Mouse (Mus musculus) kidney, embryonic 16.5 days (tissue): Measurements from ENCODE around the gene Mcm2. TPM values are rescaled to one million over a fixed set of nuclear protein-coding genes. Genes with fewer than 3 reads are reported as not detected.

Experiments
- ATAC-seq: fragments of 200-750 bp; cut with Nextera tagmentation; 2 replicates; pipeline ENCODE4 v1.8.0; 2017; ENCODE audit warnings: moderate TSS enrichment; ENCODE audit not compliant: low FRiP score, low TSS enrichment
- H3K27ac ChIP-seq: fragments of 300-500 bp; sonication (generic); 2 replicates; pipeline ENCODE4 v1.5.1; 2014; ENCODE audit warnings: low read length
- H3K27me3 ChIP-seq: fragments of 300-500 bp; sonication (generic); 2 replicates; pipeline ENCODE4 v1.6.1; 2014; ENCODE audit warnings: low read length, control low read depth, mixed read lengths; ENCODE audit not compliant: insufficient read depth
- H3K36me3 ChIP-seq: fragments of 300-500 bp; sonication (generic); 2 replicates; pipeline ENCODE4 v1.6.1; 2014; ENCODE audit warnings: low read length, control low read depth, mixed read lengths; ENCODE audit not compliant: insufficient read depth
- H3K4me1 ChIP-seq: fragments of 300-500 bp; sonication (generic); 2 replicates; pipeline ENCODE4 v1.6.1; 2014; ENCODE audit warnings: low read length, control low read depth, mixed read lengths; ENCODE audit not compliant: insufficient read depth
- H3K4me2 ChIP-seq: fragments of 300-500 bp; sonication (generic); replicated peaks from 2 replicates; pipeline ENCODE4 v1.6.1; 2014; ENCODE audit warnings: low read depth, low read length
- H3K4me3 ChIP-seq: fragments of 300-500 bp; sonication (generic); 2 replicates; pipeline ENCODE4 v1.5.1; 2014; ENCODE audit warnings: mild to moderate bottlenecking, low read length
- H3K9ac ChIP-seq: fragments of 300-500 bp; sonication (generic); replicated peaks from 2 replicates; pipeline ENCODE4 v1.6.1; 2014; ENCODE audit warnings: low read length
- H3K9me3 ChIP-seq: fragments of 300-500 bp; sonication (generic); 2 replicates; pipeline ENCODE4 v1.6.1; 2016; ENCODE audit warnings: low read length, control low read depth
- WGBS: fragments of 180-500 bp; shearing (Covaris S2); extraction: QIAGEN DNeasy Blood & Tissue Kit; methylation state at CpG from one replicate; pipeline ENCODE4 v1.1.7; 2014; 5-methylcytosine and 5-hydroxymethylcytosine counted together
- polyA plus RNA-seq: library from polyadenylated mRNA; unstranded; fragments of >200 nt; fragmentation: Nextera tagmentation; extraction: Ambion mirVana; gene quantifications from 2 replicates; pipeline ENCODE4 v1.2.1, GENCODE M21; 2015

The Mcm2 gene
- polyA plus RNA-seq, 1 experiment from 2014 or later = 151 TPM

GRCm38 (mm10) chr6:88843781-88844725 lies 54.5 kb downstream of the Mcm2 start:
- no peaks in the 10 kb centered on the region for H3K27me3 ChIP-seq
- ATAC-seq = no peak
- no peak overlapping the region for H3K4me2 ChIP-seq
- H3K9ac ChIP-seq = no peak overlapping the region
- 0 out of 2 replicates have a peak, but pooled peaks cover 4% of the 10 kb centered on the region for H3K36me3 ChIP-seq
- 78% methylated on average over 9 of the region's 9 CpGs for WGBS
- no peak overlapping the region for H3K27ac ChIP-seq
- peaks cover 20% of the 10 kb centered on the region for H3K4me1 ChIP-seq
- no peaks in the 10 kb centered on the region for H3K9me3 ChIP-seq
- no peak overlapping the region for H3K4me3 ChIP-seq

DNA sequence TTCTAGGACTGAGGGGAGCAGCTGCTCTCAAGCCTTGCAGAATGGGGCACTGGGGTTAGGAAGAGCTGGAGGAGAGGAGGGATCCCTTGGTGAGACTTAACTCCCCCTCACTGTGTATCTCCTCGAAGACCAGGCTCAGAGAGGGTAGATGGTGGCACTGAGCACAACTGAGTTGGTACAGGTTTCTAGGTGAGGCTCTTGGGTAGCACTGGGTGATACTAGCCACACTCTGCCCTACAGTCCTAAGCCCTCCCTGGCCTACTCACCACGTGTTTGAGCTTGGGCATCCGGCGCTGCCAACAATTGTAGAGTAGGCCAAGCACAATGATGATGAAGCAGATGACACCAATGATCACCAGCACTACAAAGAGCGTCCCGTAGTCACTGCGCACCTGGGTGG lies 55.3 kb downstream of the Mcm2 start:
- Histone ChIP-seq H3K36me3 (peaks cover 11% of the 10 kb centered on the region; the same call in 1 of the 2 replicates), H3K4me2 (peak overlapping the region; percentile 83), H3K9ac (peak overlapping the region; percentile 86), H3K27ac (no peak overlapping the region; the same call in 1 of the 2 replicates), H3K4me3 (peak overlapping the region; percentile 89), H3K4me1 (peaks cover 20% of the 10 kb centered on the region), H3K9me3 (no peaks in the 10 kb centered on the region), H3K27me3 (no peaks in the 10 kb centered on the region)
- 69% methylated on average over 7 of the region's 7 CpGs for WGBS
- ATAC-seq = no peak

GRCm38 (mm10) chr6:88842731-88843151 lies 55.8 kb downstream of the Mcm2 start:
- peak; percentile 5 for ATAC-seq
- H3K4me3 ChIP-seq = peak overlapping the region; percentile 89
- peak overlapping the region; percentile 83 for H3K4me2 ChIP-seq
- no peaks in the 10 kb centered on the region for H3K27me3 ChIP-seq
- 0% methylated on average over 31 of the region's 32 CpGs for WGBS
- peak overlapping the region; percentile 86 for H3K9ac ChIP-seq
- H3K4me1 ChIP-seq = peaks cover 20% of the 10 kb centered on the region
- H3K27ac ChIP-seq = peak overlapping the region; percentile 82
- H3K9me3 ChIP-seq = no peaks in the 10 kb centered on the region
- H3K36me3 ChIP-seq = peaks cover 15% of the 10 kb centered on the region

- H3K4me1 ChIP-seq = peaks cover 20% of the 10 kb centered on the region
- no peaks in the 10 kb centered on the region for H3K27me3 ChIP-seq
- under 1% methylated on average over 51 of the region's 72 CpGs for WGBS
- peak within 1 kb of the TSS; percentile 89 for H3K4me3 ChIP-seq
- peak; percentile 97 for ATAC-seq
- peak within 1 kb of the TSS; percentile 83 for H3K4me2 ChIP-seq
- H3K27ac ChIP-seq = peak within 1 kb of the TSS; percentile 87
- H3K9me3 ChIP-seq = no peaks in the 10 kb centered on the region
- H3K36me3 ChIP-seq = peaks cover 21% of the 10 kb centered on the region
- peak within 1 kb of the TSS; percentile 88 for H3K9ac ChIP-seq
These were observed 56.5 kb downstream of the Mcm2 start, which contains the start of gene Abtb1 for GRCm38 (mm10) chr6:88841781-88842689. Gene Abtb1, minus strand, starts transcription at chr6:88841984.

DNA sequence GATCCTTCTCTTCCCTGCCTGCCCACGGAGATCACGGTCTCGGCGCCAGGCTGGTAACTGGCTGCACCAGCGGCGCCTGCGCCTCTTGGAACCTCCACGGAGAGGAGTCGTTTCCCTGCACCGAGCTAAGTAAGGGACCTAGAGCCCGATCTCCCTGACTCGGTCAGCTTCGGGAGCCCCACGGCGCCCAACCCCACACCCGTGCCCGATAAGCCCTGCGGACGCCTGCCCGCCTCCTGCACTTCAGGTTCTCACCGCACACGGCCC lies 57.1 kb downstream of the Mcm2 start:
- Histone ChIP-seq H3K27me3 (no peaks in the 10 kb centered on the region), H3K4me1 (peaks cover 20% of the 10 kb centered on the region), H3K27ac (peak overlapping the region; percentile 87), H3K9me3 (no peaks in the 10 kb centered on the region), H3K4me3 (peak overlapping the region; percentile 89), H3K4me2 (peak overlapping the region; percentile 83), H3K36me3 (peaks cover 23% of the 10 kb centered on the region), H3K9ac (peak overlapping the region; percentile 88)
- peak; percentile 20 for ATAC-seq
- under 1% methylated on average over 22 of the region's 22 CpGs for WGBS

- Histone ChIP-seq H3K4me1 (peaks cover 20% of the 10 kb centered on the region), H3K27ac (peak overlapping the region; percentile 87), H3K36me3 (peaks cover 28% of the 10 kb centered on the region), H3K4me2 (peak overlapping the region; percentile 83), H3K27me3 (no peaks in the 10 kb centered on the region), H3K9ac (peak overlapping the region; percentile 88), H3K4me3 (peak overlapping the region; percentile 89), H3K9me3 (no peaks in the 10 kb centered on the region)
- 54% methylated on average over 9 of the region's 9 CpGs for WGBS
- ATAC-seq = no peak
These were observed 57.6 kb downstream of the Mcm2 start for GRCm38 (mm10) chr6:88840791-88841513.

- no peaks in the 10 kb centered on the region for H3K27me3 ChIP-seq
- peaks cover 33% of the 10 kb centered on the region for H3K36me3 ChIP-seq
- no peak overlapping the region for H3K9ac ChIP-seq
- no peak overlapping the region for H3K27ac ChIP-seq
- 79% methylated on average over 3 of the region's 3 CpGs for WGBS
- peaks cover 20% of the 10 kb centered on the region for H3K4me1 ChIP-seq
- no peaks in the 10 kb centered on the region for H3K9me3 ChIP-seq
- no peak overlapping the region for H3K4me2 ChIP-seq
- H3K4me3 ChIP-seq = no peak overlapping the region
- no peak for ATAC-seq
These were observed 58.4 kb downstream of the Mcm2 start for GRCm38 (mm10) chr6:88840211-88840610.

DNA sequence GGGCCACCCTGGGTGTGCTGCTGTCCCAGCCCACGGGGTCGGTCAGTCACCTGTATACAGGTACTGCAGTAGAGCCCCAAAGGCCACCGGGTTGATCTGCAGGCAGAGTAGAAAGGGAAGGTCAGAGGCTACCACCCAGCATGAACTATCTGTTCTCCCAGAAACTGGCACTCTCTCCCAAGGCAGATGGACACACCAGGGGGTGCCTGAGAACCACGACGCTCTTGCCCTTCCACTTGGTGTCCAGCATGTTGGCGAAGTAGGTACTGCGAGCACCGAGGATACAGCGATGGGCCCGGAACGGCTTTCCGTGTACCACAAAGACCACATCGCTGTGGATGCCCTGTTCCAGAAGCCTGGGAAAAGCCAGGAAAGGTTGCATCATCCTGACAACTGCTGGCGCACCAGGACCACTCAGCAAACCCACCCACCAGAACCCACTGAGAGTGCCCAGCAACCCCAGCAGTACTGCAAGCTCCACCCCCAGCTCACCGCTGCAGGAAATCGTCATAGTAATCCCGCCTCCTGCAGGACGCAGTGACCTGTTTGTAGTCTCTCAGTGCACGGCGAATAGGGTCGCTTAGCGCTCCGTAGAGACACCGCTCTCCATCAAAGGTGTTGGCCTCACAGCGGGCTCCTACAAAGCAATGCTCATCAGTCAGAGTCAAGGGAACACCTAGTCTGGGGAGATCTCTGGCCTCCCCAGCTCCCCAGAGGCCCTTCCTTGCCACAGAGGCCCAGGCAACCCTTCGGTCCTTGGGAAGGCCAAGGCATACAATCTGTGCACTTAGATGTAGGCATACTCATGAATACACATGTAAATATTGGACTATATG lies 59.2 kb downstream of the Mcm2 start:
- WGBS = 84% methylated on average over 26 of the region's 26 CpGs
- Histone ChIP-seq H3K9ac (no peak overlapping the region), H3K4me2 (no peak overlapping the region), H3K4me3 (no peak overlapping the region), H3K27ac (no peak overlapping the region), H3K36me3 (peaks cover 33% of the 10 kb centered on the region), H3K27me3 (no peaks in the 10 kb centered on the region), H3K9me3 (no peaks in the 10 kb centered on the region), H3K4me1 (peaks cover 20% of the 10 kb centered on the region)
- no peak for ATAC-seq
